Mouse (Mus musculus) liver, postnatal 0 days (tissue): Measurements from ENCODE around the gene 1110065P20Rik.

Experiments
- CTCF ChIP-seq: sonication (generic); IDR thresholded peaks from 2 replicates; pipeline ENCODE4 v1.5.1; 2016; ENCODE audit warnings: antibody characterized with exemption, low read depth
- EP300 ChIP-seq: IDR thresholded peaks from 2 replicates; pipeline ENCODE4 v1.6.1; 2016; ENCODE audit warnings: antibody characterized with exemption, low read depth, mild to moderate bottlenecking

- TF ChIP-seq EP300 = no peak
- no peak for TF ChIP-seq CTCF
These were observed 30.4 kb upstream of the 1110065P20Rik start for GRCm38 (mm10) chr4:124881341-124881908.
